Mouse (Mus musculus): ENCODE results near the gene Cmtm1.

- no peak for TF ChIP-seq GATA1 (IDR thresholded peaks at IDR 0.05; ENCODE audit: low read length)
- no peak for TF ChIP-seq TAL1 (IDR thresholded peaks at IDR 0.05; ENCODE audit: low read length)
Measured at GRCm38 (mm10) chr8:104253016-104253415, 56.9 kb downstream of the Cmtm1 start.

Data from erythroblast, embryonic 14.5 days (primary cell).